Mouse (Mus musculus): Measurements from ENCODE around the gene Trhr2.

- TF ChIP-seq HCFC1 (IDR thresholded peaks at IDR 0.05; ENCODE audit: borderline replicate concordance, insufficient read depth, low read length) (no peak), CHD2 (IDR thresholded peaks at IDR 0.05; ENCODE audit: low read depth, low read length) (no peak), ZC3H11A (IDR thresholded peaks at IDR 0.05; ENCODE audit: borderline replicate concordance, low read depth, low read length) (no peak), ZNF384 (IDR thresholded peaks at IDR 0.05; ENCODE audit: low read depth, low read length) (no peak), MAFK (IDR thresholded peaks at IDR 0.05; ENCODE audit: insufficient read depth, low read depth, low read length) (no peak)
Observed at GRCm38 (mm10) chr8:122395291-122395690, 34.7 kb upstream of the Trhr2 start.

All from ES-E14 (cell line).